Mouse (Mus musculus): Measurements from ENCODE around the gene Ppp6r1.
A peak's percentile ranks its signal among the peaks of the same experiment; 100 is the strongest.

Gene Ppp6r1

DNA sequence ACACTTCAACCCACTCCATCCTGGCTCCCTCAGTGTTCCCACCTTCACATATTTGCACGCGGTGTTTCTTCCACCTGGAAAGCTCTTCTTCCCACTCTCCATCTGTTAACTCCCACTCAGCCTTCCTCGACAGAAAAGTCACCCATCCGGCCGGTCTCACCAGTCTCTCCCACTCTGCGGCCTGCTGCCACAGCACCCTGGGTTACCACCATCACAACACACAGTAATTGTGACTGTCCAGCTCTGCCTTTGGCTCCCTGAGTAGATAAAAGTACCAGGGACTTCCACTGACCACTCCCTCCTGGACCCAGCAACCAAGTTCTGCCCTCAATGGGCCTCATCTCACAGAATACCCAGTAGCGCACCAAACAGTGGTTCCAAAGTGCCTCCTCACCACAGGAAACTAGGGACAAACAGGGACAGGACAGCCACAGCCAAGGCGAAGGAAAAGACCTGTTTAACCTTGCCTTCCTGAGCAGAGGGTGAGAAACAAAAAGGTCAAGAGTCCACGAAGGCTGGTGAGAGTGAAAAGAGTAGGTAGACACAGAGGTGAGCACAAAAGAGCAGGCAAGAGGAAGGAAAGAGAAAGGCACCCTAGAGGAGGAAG is 1.2 kb downstream of the Ppp6r1 start:
- no peak for DNase-seq (ENCODE audit: low spot score in 2 of 2)

DNA sequence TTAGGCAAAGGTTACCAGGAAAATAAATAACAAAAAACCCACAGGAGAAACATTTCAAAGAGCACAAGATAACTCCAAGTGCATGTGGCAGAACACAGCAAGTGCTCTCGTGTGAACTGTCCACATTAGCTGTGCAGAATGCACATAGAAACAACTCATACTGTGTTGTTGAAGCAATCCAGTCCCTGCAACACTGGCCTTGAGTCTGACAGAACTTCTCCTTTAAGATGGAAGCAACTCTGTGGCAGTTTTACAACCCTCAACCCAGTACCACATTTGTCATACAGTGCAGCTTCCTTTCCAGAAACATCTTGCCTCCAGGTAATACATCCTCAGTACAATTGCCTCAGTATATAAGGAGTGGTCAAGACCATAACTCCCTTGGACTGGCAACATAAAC is 2.0 kb downstream of the Ppp6r1 start:
- no peak for DNase-seq (ENCODE audit: low spot score in 2 of 2)

DNA sequence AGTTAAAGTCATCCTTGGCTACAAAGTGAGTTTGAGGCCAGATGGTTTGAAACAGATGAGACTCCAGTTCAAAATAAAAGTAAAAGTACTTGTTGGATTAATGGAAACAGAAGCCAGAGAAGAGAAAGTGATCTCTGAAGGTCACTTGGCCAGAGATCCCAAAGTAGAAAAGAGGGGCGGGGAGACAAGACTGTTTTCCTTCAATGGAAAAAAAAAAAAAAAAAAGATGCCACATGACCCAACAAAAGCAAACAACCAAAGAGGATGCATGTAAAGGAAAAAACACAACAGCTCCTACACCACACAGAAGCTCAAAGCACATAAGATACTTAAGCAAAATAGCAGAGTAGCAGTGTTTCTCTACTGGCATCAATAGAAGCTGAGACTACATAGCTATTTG is 2.9 kb downstream of the Ppp6r1 start:
- no peak for DNase-seq (ENCODE audit: low spot score in 2 of 2)

DNA sequence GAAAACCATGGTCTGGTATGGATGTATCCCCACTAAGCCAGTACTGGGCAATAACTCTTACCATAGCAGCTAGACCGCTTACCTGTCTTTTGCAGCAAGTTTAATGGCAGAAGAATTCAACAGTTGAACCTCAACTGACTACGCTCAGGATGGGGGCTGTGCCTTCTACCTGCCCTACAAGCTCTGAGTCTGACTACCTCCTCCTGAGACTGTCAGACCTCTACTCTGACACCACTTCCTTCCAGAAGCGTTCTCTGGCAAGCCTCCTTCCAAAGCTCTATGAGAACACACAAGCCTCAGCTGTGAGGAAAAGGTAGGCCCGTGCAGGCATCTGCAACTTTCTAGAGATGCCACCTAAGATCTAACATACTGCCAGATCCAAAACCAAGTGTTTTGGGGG is 3.4 kb downstream of the Ppp6r1 start:
- DNase-seq (ENCODE audit: low spot score in 2 of 2): no peak

DNA sequence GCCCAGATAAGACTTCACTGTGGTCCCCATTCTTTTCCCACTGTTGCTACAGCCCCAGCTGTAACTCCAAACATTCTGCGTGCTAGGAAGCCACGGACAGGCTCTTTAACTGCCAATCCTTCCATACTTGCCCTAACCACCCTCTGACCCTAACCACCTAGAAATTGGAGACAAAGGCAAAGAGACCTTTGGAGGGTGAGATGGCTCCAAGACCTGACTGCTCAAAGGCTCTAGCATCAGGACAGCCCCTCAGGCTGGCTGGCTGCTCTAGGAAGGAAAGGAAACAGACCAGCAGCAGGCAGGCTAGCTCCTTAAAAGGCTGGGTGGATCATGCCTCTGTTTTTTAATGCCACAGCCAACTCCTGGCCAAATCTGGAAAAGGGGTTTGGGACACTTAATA is 4.6 kb downstream of the Ppp6r1 start:
- DNase-seq (ENCODE audit: low spot score in 2 of 2): no peak

DNA sequence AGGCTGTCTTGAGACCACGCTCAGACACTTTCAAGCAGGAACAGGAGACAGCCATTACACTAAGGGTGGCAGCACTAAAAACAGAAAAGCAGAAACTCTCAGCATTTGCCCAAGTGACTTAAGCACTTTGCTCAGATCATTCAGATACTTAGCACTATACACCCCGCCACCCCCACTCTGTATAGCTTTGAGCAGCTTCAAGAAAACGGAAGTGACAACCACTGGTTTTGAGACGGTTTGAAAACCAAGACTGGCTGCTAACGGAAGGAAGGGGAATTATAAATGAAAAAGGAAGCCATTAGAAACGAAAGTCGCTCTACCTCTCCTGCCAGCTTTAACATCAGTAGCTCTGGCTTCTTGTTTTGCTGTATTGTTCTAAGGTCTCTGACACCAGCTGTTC is 5.0 kb downstream of the Ppp6r1 start:
- peak in 1 of 2 experiments; percentile 56 for DNase-seq (ENCODE audit: low spot score in 2 of 2)

DNA sequence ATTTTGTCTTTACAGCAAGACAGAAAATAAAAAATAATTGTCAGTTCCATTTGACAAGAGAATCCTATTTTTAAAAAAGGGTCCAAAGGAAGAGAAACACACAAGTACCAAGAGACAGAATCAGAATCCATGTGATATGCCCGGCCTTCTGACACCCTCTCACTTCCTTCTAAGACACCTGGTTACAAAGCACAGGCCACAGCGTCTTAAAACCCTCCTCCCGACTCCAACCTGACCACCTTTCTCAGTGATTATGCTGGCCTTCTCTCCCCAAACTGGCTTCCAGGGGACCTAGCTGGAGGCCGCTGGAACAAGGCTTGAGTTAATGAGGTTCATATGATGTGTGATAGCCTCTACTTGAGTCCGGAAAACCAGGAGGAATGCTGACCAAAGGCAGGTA is 5.5 kb downstream of the Ppp6r1 start:
- DNase-seq (ENCODE audit: low spot score in 2 of 2): no peak

DNA sequence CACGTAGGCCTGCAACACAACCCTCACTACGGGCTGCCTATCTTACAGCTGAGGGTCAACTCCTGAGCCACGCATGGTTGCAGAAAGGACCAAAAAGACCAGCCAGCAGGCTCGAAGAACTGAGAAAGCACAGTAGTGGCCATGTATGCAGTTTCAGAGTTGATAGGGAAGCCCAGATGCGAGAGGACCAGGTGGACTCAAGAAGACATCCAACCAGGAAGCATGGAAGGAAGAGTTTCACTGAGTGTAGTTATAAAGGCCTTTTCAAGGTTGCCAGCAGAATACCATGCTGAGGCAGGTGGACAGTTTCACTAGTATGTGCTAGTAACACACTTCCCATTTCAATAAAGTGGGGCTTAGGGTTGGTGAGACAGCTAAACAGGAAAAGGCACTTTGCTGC is 6.1 kb downstream of the Ppp6r1 start:
- no peak for DNase-seq (ENCODE audit: low spot score in 2 of 2)

DNA sequence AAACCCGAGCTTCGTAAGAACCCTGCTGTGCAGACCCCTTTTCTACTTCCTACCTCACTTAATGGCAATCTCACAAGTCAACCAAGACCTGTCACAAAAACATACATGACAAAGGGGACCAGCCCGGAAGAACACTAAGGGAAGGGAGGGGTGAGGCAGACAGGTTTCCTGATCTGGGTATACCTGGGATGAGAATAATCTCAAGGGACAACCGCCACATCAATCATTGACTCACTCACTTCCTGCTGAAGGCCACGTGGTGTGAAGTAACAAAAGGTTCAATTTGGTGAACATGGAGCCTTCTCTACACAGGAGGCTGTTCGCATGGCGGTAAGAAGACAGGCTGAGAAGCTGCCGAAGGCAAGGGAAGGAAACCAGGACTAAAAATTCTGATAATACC is 7.2 kb downstream of the Ppp6r1 start:
- no peak for DNase-seq (ENCODE audit: low spot score in 2 of 2)

DNA sequence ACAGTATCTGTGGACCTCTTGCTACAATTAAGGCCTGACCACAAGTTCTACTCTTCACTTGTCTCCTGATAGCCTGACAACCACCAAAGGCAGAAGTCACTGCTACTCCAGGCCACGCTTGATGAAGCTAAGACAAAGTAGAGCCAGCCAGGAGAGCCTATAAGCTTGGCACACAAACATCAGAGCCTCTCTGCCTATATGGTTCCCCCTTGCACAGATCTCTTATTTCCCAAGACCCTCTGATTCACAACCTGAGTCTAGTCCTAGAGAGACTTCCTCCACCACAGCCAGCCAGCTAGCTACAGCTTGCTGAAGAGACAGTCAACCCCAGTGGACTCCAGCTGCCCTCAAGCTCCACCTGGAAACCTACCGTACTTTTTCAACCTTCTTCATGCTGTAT is 10.8 kb downstream of the Ppp6r1 start:
- no peak for DNase-seq (ENCODE audit: low spot score in 2 of 2)

DNA sequence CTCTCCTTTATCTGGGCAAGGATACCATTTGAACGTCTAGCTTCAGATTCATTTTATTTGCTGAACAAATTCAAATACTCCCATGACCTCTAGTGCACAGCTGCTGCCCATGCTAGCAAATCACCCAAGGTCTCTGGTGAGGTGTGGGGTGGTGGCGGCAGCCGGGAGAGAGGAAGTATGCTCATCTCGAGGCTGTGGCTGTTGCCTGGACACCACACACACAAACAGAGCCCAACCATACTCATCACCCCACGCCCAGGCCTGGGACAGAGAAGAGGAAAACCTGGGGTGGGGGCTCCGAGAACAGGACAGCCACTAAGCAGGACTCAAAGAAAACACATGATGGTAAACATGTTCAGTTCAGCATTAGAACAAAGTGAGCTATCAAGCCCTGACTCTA is 11.5 kb downstream of the Ppp6r1 start:
- peak; percentile 50 to 59 for DNase-seq (ENCODE audit: low spot score in 2 of 2)

DNA sequence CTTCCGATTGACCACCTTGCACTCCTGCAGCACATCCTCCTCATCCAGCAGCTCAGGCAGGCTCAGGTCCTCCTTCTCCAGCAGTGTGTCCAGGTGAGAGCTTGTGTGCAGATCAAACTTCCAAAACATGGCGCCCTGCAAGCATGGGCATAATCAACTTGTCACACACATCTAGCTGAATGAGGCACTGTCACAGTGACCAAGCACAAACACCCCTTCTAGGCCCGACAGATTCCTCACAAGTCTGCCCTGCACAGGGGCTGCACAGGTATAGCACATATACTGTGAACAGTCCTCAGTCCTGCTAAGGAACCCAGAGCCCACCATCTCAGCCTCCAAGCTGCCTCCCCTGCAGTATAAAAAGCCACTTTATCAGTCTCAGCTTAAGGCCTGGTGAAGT is 12.0 kb downstream of the Ppp6r1 start:
- DNase-seq (ENCODE audit: low spot score in 2 of 2): no peak

DNA sequence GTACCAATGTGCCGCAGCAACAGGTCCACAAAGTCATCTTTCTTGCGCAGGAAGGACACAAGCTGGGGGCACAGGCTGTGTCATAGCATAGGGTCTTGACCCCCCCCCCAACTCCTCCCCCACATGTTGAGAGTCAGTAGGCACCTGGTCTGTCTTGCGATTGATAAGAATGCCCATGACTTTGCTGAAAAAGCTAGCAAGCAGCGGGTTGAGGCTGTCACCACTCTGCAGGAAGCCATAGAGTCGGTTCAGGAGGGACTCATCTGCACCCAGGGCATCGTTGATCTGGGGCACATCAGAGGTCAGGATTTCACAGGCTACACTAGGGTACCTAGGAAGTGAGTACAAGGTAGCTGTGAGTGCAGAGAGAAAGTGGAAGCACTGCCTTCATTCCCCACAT is 15.6 kb downstream of the Ppp6r1 start:
- DNase-seq (ENCODE audit: low spot score in 2 of 2): no peak

DNA sequence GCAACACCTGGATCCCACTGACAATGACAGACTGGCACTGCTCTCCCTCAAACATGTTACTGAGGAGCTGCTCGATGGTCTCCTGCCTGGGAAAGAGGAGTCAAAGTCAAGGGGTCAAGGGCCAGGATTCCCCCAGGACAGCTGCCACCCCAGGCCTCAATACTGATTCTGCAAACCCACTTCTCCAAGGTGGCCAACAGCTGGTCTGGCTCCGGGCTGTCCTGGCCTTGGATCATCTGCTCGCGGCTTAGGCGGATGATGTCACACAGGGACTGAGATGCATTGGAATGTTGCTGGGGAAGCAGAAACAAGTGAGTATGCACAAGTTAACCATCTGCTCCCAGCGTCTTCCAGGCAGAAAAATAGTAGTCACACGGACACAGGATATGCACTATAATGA is 16.9 kb downstream of the Ppp6r1 start:
- no peak for DNase-seq (ENCODE audit: low spot score in 2 of 2)

DNA sequence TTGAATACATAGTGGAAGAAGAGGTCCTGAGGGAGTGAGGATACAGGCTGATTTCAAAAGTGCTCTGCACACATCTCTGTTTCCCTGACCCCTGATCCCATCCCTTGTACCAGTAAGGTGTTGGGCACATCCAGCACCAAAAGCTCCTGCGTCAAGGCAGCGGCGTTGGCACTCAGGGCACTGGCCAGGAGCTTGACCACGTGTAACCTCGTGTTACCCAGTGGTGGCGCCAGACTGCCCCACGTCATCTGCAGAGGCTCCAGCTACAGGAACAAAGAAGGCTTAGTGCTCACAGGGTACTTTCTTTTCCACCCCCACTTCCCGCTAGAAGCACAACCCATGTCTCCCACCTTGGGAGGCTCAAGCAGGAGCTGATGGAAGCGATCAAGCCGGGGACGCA is 17.7 kb downstream of the Ppp6r1 start:
- DNase-seq (ENCODE audit: low spot score in 2 of 2): no peak

DNA sequence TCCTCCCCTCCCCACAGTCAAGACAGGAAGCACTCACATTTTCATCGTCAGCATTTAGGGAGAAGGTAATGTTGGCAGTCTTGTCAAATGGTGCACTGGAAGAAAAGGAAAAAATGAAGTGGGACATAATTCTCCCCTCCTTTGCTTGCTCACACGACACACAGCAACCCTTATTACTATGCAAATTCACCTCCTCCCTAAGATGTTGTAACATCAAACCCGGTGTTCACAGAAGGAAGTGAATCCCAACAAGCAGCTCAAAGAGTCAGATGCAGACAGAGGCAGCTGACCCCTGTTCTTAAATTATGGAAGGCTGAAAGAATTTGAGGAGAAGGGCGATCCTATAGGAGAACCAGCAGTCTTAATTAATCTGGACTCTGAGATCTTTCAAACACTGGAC is 22.6 kb downstream of the Ppp6r1 start:
- no peak for DNase-seq (ENCODE audit: low spot score in 2 of 2)

DNA sequence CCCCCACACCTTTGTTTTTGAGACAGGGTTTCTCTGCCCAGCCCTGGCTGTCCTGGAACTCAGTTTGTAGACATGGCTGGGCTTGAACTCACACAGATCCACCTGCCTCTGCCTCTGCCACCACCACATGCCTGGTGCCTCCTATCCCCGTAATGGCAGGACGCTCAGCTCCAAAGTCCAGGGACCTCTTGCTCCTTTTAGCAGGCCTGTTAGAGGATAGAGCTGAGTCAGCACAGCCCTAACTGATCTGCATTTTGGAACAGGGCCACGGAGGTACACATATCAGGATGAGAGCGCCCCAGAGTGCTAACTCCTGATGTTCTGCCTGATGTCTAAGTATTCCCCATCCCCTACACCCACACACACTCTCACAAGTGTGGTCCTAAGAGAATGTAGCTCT is 27.8 kb downstream of the Ppp6r1 start, which contains the start of gene Tmem86b:
Gene Tmem86b, minus strand, starts transcription at position 392 of the 400 bp plus-strand sequence.
- DNase-seq (ENCODE audit: low spot score in 2 of 2): no peak

DNA sequence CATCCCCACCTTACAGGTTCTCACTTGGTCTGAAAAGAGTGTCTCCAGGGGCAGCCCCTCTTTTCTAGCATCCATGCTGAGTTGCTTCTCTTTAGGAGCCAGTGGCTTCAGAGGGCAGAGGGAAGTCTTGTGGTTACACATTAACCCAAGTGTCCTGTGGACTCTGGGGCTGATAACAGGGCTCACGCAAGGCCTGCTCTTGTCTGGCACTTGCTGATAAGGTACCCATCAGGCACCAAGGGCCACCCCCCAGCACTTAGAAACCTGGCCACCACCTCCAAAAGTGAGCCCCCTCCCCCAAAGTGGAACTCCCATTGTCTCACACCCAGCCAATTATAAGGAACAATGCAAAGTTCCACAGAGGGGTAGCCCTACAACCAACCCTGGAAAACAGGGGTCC is 28.6 kb downstream of the Ppp6r1 start:
- DNase-seq (ENCODE audit: low spot score in 2 of 2): no peak

DNA sequence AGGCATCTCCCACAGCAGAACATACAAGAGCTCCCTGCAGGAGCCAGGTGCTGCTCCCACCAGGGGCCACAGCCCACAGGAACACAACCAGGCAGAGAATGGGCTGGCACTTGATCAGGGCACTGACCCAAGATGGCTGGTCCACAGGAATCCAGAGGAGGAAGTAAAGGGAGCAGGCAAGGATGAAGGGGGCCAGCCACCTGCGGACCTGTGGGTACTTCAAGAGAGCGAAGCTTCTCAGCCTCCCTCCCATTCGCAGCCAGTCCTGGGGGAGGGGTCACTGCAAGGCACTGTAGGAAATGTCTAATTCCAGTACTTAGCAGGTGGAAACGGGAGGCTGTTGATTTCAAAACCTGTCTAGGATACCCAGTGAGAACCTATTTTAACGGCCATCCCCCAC is 29.2 kb downstream of the Ppp6r1 start:
- no peak for DNase-seq (ENCODE audit: low spot score in 2 of 2)

DNA sequence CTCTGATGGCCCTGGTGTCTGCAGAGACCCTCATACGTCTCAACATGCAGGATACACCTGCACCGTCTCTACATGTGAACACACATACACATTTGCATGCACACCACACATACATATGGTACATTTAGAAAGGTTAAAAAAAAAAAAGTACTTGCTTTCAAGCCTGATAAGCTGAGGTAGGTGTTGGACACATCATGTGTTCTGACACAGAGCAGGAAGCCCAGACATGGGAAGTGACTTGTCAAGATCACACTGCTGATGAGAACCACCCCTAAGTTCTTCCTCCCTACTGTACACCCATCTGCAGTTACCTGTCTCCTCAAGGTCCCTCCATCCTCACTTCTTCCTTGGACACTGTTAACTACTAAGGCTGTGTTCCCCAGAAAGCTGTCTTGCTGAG is 32.9 kb downstream of the Ppp6r1 start:
- DNase-seq (ENCODE audit: low spot score in 2 of 2): no peak

DNA sequence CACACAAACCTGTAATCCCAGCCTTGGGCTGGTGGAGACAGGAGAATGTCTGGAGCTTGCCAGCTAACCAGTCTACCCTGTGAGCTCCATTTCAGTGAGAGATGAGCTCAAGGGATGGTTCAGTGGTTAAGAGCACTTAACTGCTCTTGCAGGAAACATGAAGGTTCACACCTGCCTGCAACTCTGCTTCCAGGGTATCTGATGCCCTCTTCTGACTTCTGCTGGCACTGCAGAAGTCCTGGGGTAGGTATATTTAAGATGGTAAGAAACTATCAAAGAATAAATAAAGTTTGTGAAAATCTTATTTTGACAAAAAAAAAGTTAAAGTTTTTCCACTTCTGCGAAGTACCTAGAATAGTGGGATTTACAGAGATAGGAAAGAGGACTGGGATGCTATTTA is 34.5 kb downstream of the Ppp6r1 start:
- no peak for DNase-seq (ENCODE audit: low spot score in 2 of 2)

DNA sequence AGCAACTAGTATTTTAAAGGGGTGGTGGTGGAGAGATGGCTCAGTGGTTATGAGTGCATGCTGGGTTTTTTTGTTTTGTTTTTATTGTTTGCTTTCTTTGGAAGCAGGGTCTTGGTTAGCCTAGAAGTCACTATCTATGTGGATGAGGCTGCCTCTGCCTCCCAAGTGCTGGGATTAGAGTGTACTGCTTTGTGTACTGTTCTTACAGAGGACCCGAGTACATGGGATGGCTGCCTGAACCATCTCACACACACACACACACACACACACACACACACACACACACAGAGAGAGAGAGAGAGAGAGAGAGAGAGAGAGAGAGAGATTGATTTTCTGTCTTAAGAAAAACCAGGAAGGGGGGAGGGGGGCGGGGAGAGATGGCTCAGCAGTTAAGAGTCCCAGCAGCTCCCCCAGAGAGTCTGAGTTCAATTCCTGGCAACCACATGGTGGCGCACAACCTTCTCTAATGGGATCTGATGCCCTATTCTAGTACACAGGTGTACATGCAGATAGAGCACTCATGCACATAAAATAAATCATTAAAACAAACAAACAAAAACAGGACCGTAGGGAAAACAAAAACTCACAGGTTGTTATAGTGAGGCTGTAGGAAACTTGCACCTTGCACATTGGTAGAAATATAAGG is 35.2 kb downstream of the Ppp6r1 start:
- DNase-seq (ENCODE audit: low spot score in 2 of 2): peak in 1 of 2 experiments; percentile 21

DNA sequence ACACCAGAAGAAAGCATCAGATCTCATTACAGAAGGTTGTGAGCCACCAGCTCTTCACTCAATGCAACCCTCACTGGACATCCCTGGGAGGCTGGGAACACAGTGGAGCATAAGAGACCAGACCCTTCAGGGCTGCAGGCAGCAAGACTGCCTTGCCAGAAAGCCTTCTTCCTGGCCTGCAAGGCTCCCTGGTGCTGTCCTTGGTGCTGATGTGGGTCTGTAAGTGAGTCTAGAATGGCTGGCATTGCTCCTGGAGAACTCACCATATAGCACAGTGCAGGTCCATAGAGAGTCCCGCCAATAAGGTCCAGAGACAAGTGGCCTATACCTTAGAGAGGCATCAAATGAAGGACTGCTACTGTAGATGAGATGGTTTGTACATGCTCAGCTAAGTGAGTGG is 38.8 kb downstream of the Ppp6r1 start:
- no peak for DNase-seq (ENCODE audit: low spot score in 2 of 2)

Data from heart, adult 9 months (tissue).